Mouse (Mus musculus) limb, embryonic 15.5 days (tissue): Measurements from ENCODE around the gene Mx1. TPM values are rescaled to one million over a fixed set of nuclear protein-coding genes. Genes with fewer than 3 reads are reported as not detected.

ENCODE experiments used
- ATAC-seq: fragments of 200-750 bp; cut with Nextera tagmentation; 2 replicates; pipeline ENCODE4 v1.8.0; 2017; ENCODE audit warnings: low read depth, moderate TSS enrichment; ENCODE audit not compliant: insufficient number of reproducible peaks, low FRiP score, low TSS enrichment
- H3K27ac ChIP-seq: fragments of 300-500 bp; sonication (generic); 2 replicates; pipeline ENCODE4 v1.5.1; 2015; ENCODE audit warnings: moderate library complexity, mild to moderate bottlenecking, inconsistent platforms
- H3K27me3 ChIP-seq: fragments of 300-500 bp; sonication (generic); 2 replicates; pipeline ENCODE4 v1.6.1; 2015; ENCODE audit warnings: inconsistent platforms
- H3K36me3 ChIP-seq: fragments of 300-500 bp; sonication (generic); 2 replicates; pipeline ENCODE4 v1.6.1; 2015; ENCODE audit warnings: inconsistent platforms
- H3K4me1 ChIP-seq: fragments of 300-500 bp; sonication (generic); 2 replicates; pipeline ENCODE4 v1.6.1; 2015; ENCODE audit warnings: inconsistent platforms
- H3K4me2 ChIP-seq: fragments of 300-500 bp; sonication (generic); 2 replicates; pipeline ENCODE4 v1.6.1; 2015; ENCODE audit warnings: mild to moderate bottlenecking, inconsistent platforms
- H3K4me3 ChIP-seq: fragments of 300-500 bp; sonication (generic); 2 replicates; pipeline ENCODE4 v1.5.1; 2015; ENCODE audit warnings: mild to moderate bottlenecking, inconsistent platforms
- H3K9ac ChIP-seq: fragments of 300-500 bp; sonication (generic); 2 replicates; pipeline ENCODE4 v1.6.1; 2015; ENCODE audit warnings: inconsistent platforms
- H3K9me3 ChIP-seq: fragments of 300-500 bp; sonication (generic); 2 replicates; pipeline ENCODE4 v1.6.1; 2016; ENCODE audit warnings: inconsistent platforms
- WGBS: fragments of 180-500 bp; shearing (Covaris S2); methylation state at CpG from one replicate; pipeline ENCODE4 v1.1.7; 2015; 5-methylcytosine and 5-hydroxymethylcytosine counted together
- polyA plus RNA-seq: library from polyadenylated mRNA; unstranded; fragments of >200 nt; fragmentation: Nextera tagmentation; extraction: Ambion mirVana; gene quantifications from 2 replicates; pipeline ENCODE4 v1.2.1, GENCODE M21; 2015

The Mx1 gene
- polyA plus RNA-seq, 1 experiment from 2014 or later: 0.23 TPM

DNA sequence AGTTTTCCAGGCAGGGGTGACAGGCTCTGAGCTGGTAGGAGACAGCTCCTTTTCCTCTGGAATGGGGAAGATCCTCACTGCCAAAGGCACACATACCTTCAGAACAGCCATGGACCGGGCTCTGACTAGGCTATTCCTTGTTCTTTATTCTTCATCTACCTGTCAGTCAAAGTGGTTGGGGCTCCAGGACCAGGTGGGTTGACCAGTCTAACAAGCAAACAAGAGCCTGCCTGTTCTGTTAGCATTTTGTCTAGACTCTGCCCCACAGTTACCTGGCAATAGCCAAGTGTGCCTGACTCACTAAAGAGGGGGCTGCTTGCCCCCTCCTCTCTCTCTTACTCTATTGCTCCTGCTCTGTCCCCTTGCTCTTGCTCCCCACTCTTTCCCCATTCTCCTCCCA lies 29.7 kb upstream of the Mx1 start:
- 75% methylated on average over 1 of the region's 1 CpGs for WGBS
- no peaks in the 10 kb centered on the region for H3K9me3 ChIP-seq
- H3K9ac ChIP-seq: no peak overlapping the region
- no peak overlapping the region for H3K27ac ChIP-seq
- H3K36me3 ChIP-seq: no peaks in the 10 kb centered on the region
- no peaks in the 10 kb centered on the region for H3K27me3 ChIP-seq
- no peak for ATAC-seq
- no peak overlapping the region for H3K4me2 ChIP-seq
- 0 out of 2 replicates have a peak, but pooled peaks cover 3% of the 10 kb centered on the region for H3K4me1 ChIP-seq
- H3K4me3 ChIP-seq: no peak overlapping the region

DNA sequence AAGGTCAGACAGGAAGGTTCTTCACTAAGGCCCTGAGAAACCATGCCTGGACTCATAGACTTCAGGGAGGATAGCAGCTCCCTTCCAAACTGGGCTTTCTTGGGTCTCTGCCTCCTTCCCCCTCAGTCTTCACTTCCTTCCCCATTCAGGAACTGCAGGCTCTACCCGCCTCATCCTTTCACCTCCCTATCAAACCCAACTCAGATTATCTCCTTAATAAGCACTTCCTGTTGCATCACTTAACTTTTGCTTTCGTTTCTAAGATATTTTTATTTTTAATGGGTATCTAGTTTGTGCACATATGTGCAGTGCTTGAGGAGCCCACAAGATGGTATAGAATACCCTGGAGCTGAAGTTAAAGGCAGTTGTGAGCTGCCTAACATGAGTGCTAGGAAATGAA lies 15.9 kb upstream of the Mx1 start:
- Histone ChIP-seq H3K36me3 (no peaks in the 10 kb centered on the region), H3K27ac (no peak overlapping the region), H3K27me3 (no peaks in the 10 kb centered on the region), H3K4me3 (no peak overlapping the region), H3K4me1 (no peaks in the 10 kb centered on the region), H3K9me3 (no peaks in the 10 kb centered on the region), H3K4me2 (no peak overlapping the region), H3K9ac (no peak overlapping the region)
- ATAC-seq: no peak
- WGBS: 69% methylated on average over 2 of the region's 2 CpGs

DNA sequence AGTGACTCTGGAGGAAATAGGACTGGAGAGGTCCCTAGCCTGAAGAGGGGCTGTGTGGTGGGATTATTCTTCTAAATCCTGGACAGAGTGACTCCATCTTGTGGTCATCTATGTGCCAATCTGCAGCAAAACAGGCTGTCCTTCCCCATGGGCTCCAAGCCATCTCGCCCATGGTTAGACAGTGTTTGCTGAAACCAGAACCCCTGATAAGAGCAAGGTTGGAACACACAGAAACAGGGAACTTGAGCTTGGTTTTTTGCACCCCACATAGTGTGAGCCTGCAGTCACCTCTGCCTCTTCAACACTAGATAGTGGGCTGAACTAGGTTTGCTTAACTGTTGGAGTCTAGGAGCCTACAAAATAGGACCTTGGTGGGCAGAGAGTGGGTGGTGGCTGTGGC lies 13.8 kb upstream of the Mx1 start:
- 71% methylated on average over 1 of the region's 1 CpGs for WGBS
- Histone ChIP-seq H3K27me3 (no peaks in the 10 kb centered on the region), H3K36me3 (no peaks in the 10 kb centered on the region), H3K4me3 (no peak overlapping the region), H3K27ac (no peak overlapping the region), H3K9ac (no peak overlapping the region), H3K4me2 (no peak overlapping the region), H3K9me3 (no peaks in the 10 kb centered on the region), H3K4me1 (no peaks in the 10 kb centered on the region)
- ATAC-seq: no peak

DNA sequence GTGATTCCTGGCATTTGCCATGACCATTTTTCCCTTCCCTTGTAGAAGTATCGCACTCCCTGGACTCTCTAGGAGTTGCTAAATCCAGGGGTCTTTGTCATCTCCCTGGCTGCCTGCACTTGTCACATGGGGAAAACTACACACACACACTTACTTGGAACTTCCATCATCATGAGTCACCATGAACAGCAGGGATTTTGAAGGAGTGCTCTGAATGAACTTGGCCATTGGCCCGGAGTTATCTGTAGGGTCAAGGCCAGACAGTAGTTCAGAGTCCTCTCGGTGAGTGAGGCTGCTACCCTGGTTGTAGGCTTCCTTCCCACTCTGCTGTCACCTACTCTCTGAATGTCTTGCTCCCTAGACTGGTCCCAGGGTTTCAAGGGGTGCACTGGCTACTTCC lies 12.9 kb upstream of the Mx1 start:
- 84% methylated on average over 3 of the region's 3 CpGs for WGBS
- Histone ChIP-seq H3K4me3 (no peak overlapping the region), H3K27me3 (no peaks in the 10 kb centered on the region), H3K9me3 (no peaks in the 10 kb centered on the region), H3K9ac (no peak overlapping the region), H3K4me2 (no peak overlapping the region), H3K4me1 (no peaks in the 10 kb centered on the region), H3K27ac (no peak overlapping the region), H3K36me3 (no peaks in the 10 kb centered on the region)
- ATAC-seq: no peak

DNA sequence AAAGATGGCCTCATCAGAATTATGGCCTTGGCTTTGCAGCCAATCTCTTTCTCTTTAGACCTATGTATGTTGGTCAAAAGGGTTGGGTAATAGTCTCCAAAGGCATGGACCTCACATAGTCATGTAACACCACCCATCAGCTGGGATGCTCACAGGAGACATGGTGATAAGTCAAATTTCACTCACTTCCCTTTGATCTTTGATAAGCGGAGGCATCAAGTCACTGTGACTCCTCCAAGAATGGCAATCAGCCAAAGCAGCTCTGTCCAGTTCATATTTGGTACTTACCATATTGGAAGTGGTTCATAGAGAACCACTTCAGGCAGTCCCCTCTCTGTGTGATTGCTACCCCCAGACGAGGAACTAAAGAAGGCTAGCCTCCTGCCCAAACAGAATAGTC lies 12.0 kb upstream of the Mx1 start:
- H3K9me3 ChIP-seq: no peaks in the 10 kb centered on the region
- no peaks in the 10 kb centered on the region for H3K27me3 ChIP-seq
- ATAC-seq: no peak
- no peak overlapping the region for H3K9ac ChIP-seq
- no peak overlapping the region for H3K4me3 ChIP-seq
- 80% methylated on average over 2 of the region's 2 CpGs for WGBS
- H3K27ac ChIP-seq: no peak overlapping the region
- no peaks in the 10 kb centered on the region for H3K36me3 ChIP-seq
- no peak overlapping the region for H3K4me2 ChIP-seq
- no peaks in the 10 kb centered on the region for H3K4me1 ChIP-seq

DNA sequence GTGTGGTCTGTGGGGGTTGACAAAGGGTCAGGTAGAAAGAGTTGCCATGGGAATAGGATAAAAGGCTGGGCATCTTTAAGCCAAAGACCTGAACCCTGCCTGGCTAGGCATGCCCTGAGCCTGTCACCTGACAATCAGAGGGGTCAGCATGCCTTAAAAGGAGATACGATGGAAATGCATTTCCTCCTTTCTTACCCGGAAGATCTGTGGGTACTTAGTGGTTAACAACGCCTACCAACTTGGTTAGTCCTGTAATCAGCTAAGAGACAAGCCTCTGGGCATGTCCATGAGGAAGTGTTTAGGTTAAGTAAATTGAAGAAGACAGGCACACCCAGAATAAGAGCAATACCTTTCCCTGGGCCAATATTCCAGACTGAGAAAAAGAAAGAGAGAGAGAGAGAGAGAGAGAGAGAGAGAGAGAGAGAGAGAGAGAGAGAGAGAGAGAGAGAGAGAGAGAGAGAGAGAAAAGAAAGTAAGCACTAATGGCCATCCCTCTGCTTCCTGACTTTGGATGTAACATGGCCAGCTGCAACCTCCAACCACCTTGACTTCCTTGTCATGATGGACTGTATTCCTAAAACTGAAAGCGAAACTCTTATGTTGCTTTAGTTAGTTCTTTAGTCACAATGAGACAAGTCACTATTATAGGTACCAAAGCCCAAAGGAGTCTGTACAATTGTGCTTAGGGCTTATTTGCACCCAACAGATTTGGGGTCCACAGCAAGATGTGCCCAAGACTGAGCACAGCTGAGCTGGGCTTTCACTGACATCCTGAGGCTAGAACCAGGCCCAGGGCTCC lies 5.5 kb upstream of the Mx1 start:
- Histone ChIP-seq H3K36me3 (no peaks in the 10 kb centered on the region), H3K27me3 (no peaks in the 10 kb centered on the region), H3K4me1 (no peaks in the 10 kb centered on the region), H3K4me3 (no peak overlapping the region), H3K4me2 (no peak overlapping the region), H3K9ac (no peak overlapping the region), H3K9me3 (no peaks in the 10 kb centered on the region), H3K27ac (no peak overlapping the region)
- WGBS: 75% methylated on average over 4 of the region's 4 CpGs
- ATAC-seq: no peak

DNA sequence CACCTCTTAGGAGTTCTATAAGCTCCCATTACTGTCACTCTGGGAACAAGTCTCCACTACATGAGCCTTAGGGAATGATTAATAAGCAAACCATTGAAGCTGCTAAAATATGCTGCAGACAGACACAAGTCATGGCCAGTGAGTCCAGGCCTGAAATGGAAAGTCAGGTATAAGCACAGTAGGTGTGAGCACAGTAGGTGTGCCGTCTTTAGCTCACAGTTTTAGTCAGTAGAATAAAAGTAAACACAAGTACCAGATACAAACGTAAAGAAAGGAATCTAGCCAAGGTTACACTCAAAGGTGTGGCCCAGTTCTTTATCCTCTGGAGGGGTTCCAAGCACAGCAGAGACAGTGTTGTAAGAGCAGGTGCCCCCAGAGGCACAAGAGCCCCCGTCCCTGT lies 4.8 kb upstream of the Mx1 start:
- ATAC-seq: no peak
- H3K27ac ChIP-seq: no peak overlapping the region
- no peaks in the 10 kb centered on the region for H3K9me3 ChIP-seq
- H3K27me3 ChIP-seq: no peaks in the 10 kb centered on the region
- WGBS: 69% methylated on average over 3 of the region's 3 CpGs
- no peak overlapping the region for H3K4me3 ChIP-seq
- no peaks in the 10 kb centered on the region for H3K36me3 ChIP-seq
- H3K4me2 ChIP-seq: no peak overlapping the region
- H3K9ac ChIP-seq: no peak overlapping the region
- H3K4me1 ChIP-seq: peaks cover 5% of the 10 kb centered on the region; the same call in 1 of the 2 replicates

DNA sequence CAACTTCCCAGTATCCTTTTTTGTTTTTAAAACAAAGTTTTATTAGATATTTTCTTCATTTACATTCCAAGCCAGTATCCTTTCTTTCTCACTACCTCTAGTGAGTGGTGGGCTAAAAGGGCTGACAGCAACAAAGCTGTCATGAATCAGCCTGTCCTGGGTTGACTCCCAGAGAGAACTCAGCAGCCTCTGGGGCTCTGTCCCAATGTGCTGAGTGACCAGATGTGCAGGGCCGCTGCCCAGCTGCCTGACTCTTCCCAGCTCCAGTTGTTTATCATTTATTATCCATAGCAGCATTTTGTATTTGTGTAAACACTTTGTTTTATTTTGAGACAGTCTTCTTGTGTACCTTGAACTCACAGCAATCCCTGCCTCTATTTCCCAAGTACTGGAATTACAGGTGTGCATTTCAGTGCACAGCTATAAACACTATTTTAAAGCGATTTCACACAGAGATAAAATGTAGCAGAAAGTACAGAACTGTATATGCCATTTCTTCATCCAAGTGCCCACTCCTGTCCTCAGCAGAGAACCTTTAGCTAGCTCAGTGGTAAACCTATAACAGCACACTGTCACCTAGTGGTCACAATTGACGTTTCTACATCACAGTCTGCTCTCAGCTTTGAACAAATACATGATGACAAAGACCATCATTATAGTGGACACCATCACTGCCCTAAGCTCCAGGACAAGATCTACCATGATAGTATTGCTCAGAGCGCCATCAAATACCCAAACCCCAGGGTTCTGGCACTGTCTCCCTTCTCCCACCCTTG lies 3.7 kb upstream of the Mx1 start:
- no peak overlapping the region for H3K9ac ChIP-seq
- H3K27ac ChIP-seq: no peak overlapping the region
- no peak overlapping the region for H3K4me3 ChIP-seq
- H3K4me2 ChIP-seq: no peak overlapping the region
- no peaks in the 10 kb centered on the region for H3K27me3 ChIP-seq
- no peak for ATAC-seq
- WGBS: 53% methylated on average over 4 of the region's 4 CpGs
- no peaks in the 10 kb centered on the region for H3K9me3 ChIP-seq
- H3K4me1 ChIP-seq: peaks cover 10% of the 10 kb centered on the region; the same call in 1 of the 2 replicates
- H3K36me3 ChIP-seq: no peaks in the 10 kb centered on the region

DNA sequence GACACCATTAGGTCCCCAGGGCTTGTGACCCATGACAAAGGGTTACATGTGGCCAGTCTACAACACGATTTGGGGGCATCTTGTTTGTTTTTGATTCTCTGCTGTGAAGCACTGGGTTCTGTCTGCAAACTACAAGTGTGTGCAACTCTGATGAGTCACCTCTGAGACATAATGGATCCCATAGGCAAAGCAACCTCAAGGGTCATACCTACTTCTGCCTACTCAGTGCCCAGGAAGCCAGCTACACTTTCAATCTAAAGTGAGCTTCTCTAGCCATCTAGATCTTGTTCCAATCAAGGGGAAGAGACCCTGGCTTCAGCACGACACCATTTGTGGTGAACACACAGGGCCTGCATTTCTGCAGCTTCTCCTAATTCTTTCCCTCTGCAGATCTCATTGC lies 1.4 kb downstream of the Mx1 start:
- Histone ChIP-seq H3K9ac (no peak overlapping the region), H3K36me3 (no peaks in the 10 kb centered on the region), H3K4me1 (peaks cover 10% of the 10 kb centered on the region; the same call in 1 of the 2 replicates), H3K4me3 (no peak overlapping the region), H3K27ac (no peak overlapping the region), H3K9me3 (no peaks in the 10 kb centered on the region), H3K4me2 (no peak overlapping the region), H3K27me3 (no peaks in the 10 kb centered on the region)
- 59% methylated on average over 2 of the region's 2 CpGs for WGBS
- no peak for ATAC-seq

DNA sequence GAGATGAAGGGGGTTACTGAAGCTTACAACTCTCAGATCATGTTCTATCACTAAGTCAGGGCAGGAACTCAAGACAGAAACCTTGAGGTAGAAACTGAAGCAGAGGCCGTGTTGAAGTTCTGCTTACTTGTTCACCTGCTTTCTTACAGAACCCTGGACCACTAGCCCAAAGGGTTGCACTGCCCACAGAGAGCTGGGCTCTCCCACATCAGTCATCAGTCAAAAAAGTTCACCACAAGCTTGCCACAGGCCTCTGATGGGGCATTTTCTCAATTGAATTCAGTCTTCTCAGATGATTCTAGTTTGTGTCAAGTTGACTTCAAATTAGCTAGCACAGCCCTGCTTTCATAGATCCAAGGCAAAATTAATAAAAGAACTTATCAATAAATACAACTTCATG lies 2.9 kb downstream of the Mx1 start:
- Histone ChIP-seq H3K4me1 (peaks cover 10% of the 10 kb centered on the region; the same call in 1 of the 2 replicates), H3K27ac (no peak overlapping the region), H3K36me3 (no peaks in the 10 kb centered on the region), H3K4me2 (no peak overlapping the region), H3K9ac (no peak overlapping the region), H3K4me3 (no peak overlapping the region), H3K9me3 (no peaks in the 10 kb centered on the region), H3K27me3 (no peaks in the 10 kb centered on the region)
- WGBS: 57% methylated on average over 1 of the region's 1 CpGs
- ATAC-seq: no peak

DNA sequence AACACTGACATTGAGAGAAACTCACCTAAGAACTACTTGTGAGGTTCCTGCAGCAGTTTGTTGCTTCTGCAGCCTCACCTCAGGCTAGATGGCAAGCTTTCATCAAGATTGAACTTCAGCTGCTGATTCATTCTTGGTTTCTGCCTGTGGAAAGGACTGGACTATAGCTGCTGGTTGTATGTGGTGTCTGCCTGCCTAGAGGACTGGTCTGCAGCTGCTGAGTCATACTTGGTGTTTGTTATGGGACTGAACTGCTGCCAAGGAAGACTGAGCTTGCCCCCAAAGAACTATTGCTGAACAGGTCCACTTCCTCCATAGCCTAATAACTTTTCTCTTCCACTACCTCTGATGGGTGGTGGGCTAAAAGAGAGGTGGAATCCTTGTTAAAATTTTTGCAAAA lies 15.3 kb downstream of the Mx1 start:
- Histone ChIP-seq H3K27ac (no peak overlapping the region), H3K27me3 (no peaks in the 10 kb centered on the region), H3K9ac (no peak overlapping the region), H3K4me3 (no peak overlapping the region), H3K9me3 (no peaks in the 10 kb centered on the region), H3K4me2 (no peak overlapping the region), H3K4me1 (no peaks in the 10 kb centered on the region), H3K36me3 (no peaks in the 10 kb centered on the region)
- ATAC-seq: no peak

DNA sequence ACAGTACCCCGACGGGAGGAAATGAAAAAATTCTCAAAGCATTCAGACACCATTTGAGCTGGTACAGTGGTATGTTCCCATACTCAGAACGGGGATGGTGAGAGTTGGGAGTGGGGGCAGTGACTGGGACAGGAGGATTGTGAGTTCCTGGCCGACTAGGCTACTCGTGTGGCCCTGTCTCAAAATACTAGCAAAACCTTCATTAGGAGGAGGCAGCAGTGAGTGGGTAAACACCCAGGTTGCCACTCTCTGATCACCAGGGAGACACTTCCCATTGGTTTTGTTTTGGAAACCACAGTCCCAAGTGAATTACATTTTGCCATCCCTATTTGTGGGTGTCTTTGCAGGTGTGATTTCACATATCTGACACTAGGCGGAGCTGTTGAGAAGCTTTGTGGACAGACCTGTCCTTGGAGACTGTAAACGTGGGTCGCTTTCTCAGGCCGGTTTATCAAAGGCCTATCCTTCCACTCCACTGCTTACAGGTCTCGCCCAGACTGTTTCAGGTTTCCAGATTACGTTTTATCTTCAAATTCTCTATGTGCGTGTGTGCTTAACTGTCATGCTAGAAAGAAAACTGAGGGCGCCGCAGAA lies 18.9 kb downstream of the Mx1 start:
- Histone ChIP-seq H3K27ac (no peak overlapping the region), H3K27me3 (no peaks in the 10 kb centered on the region), H3K4me3 (no peak overlapping the region), H3K36me3 (no peaks in the 10 kb centered on the region), H3K4me2 (no peak overlapping the region), H3K4me1 (no peaks in the 10 kb centered on the region), H3K9me3 (no peaks in the 10 kb centered on the region), H3K9ac (no peak overlapping the region)
- WGBS: 50% methylated on average over 14 of the region's 14 CpGs
- no peak for ATAC-seq
